Mouse (Mus musculus): ENCODE measurements around the gene Smg6.

DNA sequence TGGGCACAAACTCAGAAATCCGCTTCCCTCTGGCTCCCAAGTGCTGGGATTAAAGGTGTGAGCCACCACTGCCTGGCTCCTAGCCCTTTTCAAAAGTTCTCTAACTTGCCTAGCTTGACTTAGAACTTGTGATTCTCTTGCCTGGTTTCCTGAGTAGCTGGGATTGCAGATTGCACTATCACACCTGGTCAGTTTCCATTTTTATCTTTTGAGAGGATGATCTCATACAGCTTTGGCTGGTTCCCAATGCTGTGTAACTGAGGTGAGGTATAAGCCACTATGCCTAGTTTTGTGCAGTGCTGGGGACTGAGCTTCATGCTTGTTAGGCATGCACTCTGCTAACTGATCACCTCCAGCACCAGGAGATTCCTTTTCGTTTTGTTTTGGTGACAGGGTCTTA, 82.6 kb downstream of the Smg6 start:
- no peak for TF ChIP-seq CTCF (IDR thresholded peaks at IDR 0.05; ENCODE audit: borderline replicate concordance, extremely low read depth, insufficient read depth, insufficient read length)
- no peak for TF ChIP-seq POLR2A (IDR thresholded peaks at IDR 0.05; ENCODE audit: borderline replicate concordance, extremely low read depth, insufficient read depth, insufficient read length, poor library complexity, severe bottlenecking)

Measured in brain, embryonic 14.5 days (tissue).